Mouse (Mus musculus): ENCODE measurements around the gene Sirt5. TPM values are rescaled to one million over a fixed set of nuclear protein-coding genes. Genes with fewer than 3 reads are reported as not detected.

Gene Sirt5
- polyA plus RNA-seq, 1 experiment from 2014 or later: 33.2 TPM

DNA sequence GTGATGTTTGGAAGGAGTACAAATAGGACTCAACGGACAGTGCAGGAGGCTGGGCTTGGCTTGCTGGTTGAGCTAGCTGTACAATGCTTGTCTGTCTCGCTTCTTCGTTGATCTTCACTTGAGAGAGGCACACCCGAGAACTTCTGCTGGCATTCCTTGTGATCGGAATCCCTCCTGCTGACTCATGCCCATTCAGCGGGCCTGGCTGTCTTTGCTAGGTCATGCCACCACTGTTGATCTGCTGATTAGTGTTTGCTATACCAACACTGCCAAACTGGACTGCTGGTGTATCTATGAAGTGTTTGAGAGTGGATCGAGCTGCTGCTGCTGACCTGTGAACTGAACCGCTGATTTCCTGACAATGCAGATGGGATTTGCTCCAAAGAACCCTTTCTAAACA lies 15.9 kb upstream of the Sirt5 start:
- ATAC-seq (ENCODE audit: low FRiP score): no peak

DNA sequence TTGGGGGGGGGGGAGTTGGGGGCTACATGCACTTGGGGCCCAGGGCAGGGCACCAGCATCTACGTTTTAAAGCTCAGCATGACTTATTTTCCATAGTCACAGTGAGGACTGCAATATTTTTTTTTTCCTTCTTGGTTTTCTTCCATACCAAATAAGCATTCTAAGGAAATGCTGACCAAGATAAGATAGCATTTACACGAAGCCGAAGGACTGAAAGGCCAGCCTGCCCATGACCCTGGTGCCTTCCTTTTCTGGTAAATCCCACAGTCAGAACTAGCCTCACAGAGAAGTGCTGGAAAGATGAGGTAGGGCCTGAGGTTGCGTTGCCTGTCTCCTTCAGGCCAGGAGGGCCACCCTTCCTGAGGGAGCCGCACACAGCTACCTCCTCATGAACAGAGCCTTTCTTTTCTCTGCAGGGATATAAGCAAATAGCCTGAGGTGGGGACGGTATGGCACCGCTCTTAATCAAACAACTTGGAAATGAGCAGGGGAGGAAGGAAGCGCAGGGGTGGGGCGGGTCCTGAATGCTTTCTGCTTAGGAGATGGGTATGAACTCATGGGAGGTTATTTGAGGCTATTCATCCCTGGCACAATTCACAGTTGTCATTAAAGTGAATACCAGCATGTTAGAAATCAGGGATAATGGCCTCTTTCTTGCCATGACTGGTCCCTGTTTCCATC lies 14.7 kb upstream of the Sirt5 start:
- H3K9me3 ChIP-seq (replicated peaks): no peaks in the 10 kb centered on the region
- ATAC-seq (ENCODE audit: low FRiP score): no peak
- no peaks in the 10 kb centered on the region for H3K36me3 ChIP-seq
- no peak overlapping the region for H3K4me2 ChIP-seq
- WGBS: 86% methylated on average over 9 of the region's 9 CpGs
- H3K9ac ChIP-seq (replicated peaks): no peak overlapping the region
- no peaks in the 10 kb centered on the region for H3K27me3 ChIP-seq (replicated peaks)
- H3K27ac ChIP-seq (replicated peaks): no peak overlapping the region
- H3K4me3 ChIP-seq (replicated peaks): no peak overlapping the region
- 0 out of 2 replicates have a peak, but pooled peaks cover 6% of the 10 kb centered on the region for H3K4me1 ChIP-seq

More for the DNA sequence above, 15.9 kb upstream of the Sirt5 start:
- H3K9me3 ChIP-seq (replicated peaks): no peaks in the 10 kb centered on the region
- H3K27me3 ChIP-seq (replicated peaks): no peaks in the 10 kb centered on the region
- no peak overlapping the region for H3K27ac ChIP-seq (replicated peaks)
- H3K4me1 ChIP-seq: no peaks in the 10 kb centered on the region
- WGBS: 91% methylated on average over 8 of the region's 8 CpGs
- no peak overlapping the region for H3K4me3 ChIP-seq (replicated peaks)
- H3K9ac ChIP-seq (replicated peaks): no peak overlapping the region
- no peaks in the 10 kb centered on the region for H3K36me3 ChIP-seq
- no peak overlapping the region for H3K4me2 ChIP-seq

DNA sequence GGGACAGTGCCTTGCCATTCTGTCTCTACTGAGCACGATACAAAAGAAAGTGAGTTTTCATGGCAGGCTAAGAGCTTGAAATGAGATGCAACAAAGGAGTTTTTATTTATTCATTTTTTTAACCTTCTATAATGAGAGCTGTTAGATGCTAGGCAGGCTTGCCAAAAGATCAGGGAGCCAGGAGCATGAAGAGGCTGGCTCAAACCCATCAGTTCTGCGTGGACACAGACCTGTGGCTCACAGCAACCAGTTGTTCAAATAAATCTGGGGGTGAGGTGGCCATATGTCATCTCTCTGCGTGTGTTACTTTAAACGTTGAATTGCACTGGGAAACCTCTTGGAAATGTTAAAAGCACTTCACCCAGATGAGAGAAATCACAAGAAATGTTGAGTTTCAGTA lies 11.9 kb upstream of the Sirt5 start:
- 70% methylated on average over 4 of the region's 4 CpGs for WGBS
- H3K27ac ChIP-seq (replicated peaks): no peak overlapping the region
- H3K27me3 ChIP-seq (replicated peaks): no peaks in the 10 kb centered on the region
- ATAC-seq (ENCODE audit: low FRiP score): no peak
- 0 out of 2 replicates have a peak, but pooled peaks cover 6% of the 10 kb centered on the region for H3K4me1 ChIP-seq
- H3K36me3 ChIP-seq: no peaks in the 10 kb centered on the region
- H3K9ac ChIP-seq (replicated peaks): no peak overlapping the region
- no peak overlapping the region for H3K4me2 ChIP-seq
- H3K9me3 ChIP-seq (replicated peaks): no peaks in the 10 kb centered on the region
- H3K4me3 ChIP-seq (replicated peaks): no peak overlapping the region

DNA sequence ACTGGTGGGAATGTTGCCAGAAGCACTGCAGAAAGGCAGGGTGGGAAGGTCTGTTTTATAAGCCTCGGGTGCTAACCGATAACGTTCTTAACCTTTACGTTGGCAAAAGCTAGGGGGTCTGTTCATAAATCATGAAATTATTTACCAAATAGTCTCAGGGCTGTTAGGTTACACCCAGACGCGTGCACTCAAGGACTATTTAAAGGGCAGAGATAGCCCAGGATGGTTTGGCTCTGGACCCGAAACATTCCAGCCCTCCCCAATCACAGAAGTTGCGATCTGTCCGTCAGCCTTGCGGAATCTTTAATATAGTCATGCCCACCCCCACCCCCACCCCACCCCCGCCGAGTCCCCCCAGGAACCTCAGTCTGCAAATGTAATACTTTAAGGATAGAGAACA lies 10.9 kb upstream of the Sirt5 start:
- H3K4me3 ChIP-seq (replicated peaks): no peak overlapping the region
- WGBS: 79% methylated on average over 12 of the region's 12 CpGs
- no peak overlapping the region for H3K4me2 ChIP-seq
- ATAC-seq (ENCODE audit: low FRiP score): no peak
- H3K9ac ChIP-seq (replicated peaks): no peak overlapping the region
- H3K4me1 ChIP-seq: 0 out of 2 replicates have a peak, but pooled peaks cover 6% of the 10 kb centered on the region
- H3K27ac ChIP-seq (replicated peaks): no peak overlapping the region
- no peaks in the 10 kb centered on the region for H3K9me3 ChIP-seq (replicated peaks)
- H3K36me3 ChIP-seq: no peaks in the 10 kb centered on the region
- no peaks in the 10 kb centered on the region for H3K27me3 ChIP-seq (replicated peaks)

DNA sequence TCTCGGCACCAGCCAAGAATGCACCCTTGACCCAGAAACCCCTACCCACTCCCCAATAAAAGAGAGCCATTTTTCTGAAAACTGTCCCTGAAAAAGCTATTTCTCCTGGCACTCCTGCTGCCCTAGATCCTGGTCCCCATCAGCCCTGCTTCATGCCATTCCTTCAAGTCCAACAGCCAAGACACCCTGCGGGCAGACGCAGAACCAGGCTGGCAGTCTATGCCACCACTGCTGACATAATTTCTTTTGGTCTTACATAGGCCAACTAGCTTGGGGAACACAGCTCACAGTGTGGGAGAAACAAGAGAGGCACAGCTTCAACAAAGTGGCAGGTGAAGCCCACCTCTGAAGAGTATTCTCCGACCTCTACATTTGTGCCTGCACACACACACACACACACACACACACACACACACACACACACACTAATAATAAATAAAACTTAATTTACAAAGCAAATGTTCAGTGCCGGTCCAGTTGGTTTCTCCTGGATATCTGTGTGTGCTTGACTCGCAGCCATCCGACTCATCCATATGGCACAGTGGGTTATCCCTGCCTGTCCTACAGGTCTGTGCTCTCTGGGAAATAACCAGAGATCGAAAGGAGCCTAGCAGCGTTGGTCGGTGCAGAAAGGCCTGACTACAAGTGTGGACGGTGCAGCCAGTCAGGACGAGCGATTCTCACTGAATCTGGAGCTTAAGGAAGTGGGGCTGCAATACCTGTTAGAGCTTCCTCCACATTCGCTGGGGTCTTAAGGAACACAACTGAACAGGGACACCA lies 8.8 kb upstream of the Sirt5 start:
- no peak for ATAC-seq (ENCODE audit: low FRiP score)
- no peak overlapping the region for H3K4me3 ChIP-seq (replicated peaks)
- 87% methylated on average over 14 of the region's 14 CpGs for WGBS

DNA sequence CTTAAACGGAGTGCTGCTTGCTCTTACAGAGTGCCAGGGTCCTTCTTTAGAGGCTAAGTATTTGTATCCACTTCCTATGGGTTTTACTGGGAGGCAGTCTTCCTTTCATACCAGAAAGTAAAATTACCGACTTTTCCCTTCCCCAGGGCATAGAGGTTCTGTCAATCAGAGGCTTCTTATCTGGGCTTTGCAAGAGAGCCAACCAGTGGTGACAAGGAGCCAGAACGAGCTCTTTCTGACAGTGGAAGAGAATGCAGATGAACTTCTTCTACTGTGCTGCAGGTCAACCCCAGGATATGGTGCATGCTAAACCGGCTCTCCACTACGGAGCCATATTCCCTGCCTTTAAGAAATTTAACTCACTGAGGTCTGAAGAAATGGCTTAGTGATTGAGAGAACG lies 4.8 kb upstream of the Sirt5 start:
- Histone ChIP-seq H3K27me3 (replicated peaks) (no peaks in the 10 kb centered on the region), H3K9ac (replicated peaks) (no peak overlapping the region), H3K4me1 (peaks cover 5% of the 10 kb centered on the region; the same call in 1 of the 2 replicates), H3K27ac (replicated peaks) (no peak overlapping the region), H3K9me3 (replicated peaks) (no peaks in the 10 kb centered on the region), H3K36me3 (no peaks in the 10 kb centered on the region), H3K4me2 (no peak overlapping the region), H3K4me3 (replicated peaks) (no peak overlapping the region)
- ATAC-seq (ENCODE audit: low FRiP score): no peak
- 80% methylated on average over 6 of the region's 6 CpGs for whole genome bisulfite sequencing

More for the DNA sequence above, 8.8 kb upstream of the Sirt5 start:
- Histone ChIP-seq H3K9me3 (replicated peaks) (no peaks in the 10 kb centered on the region), H3K9ac (replicated peaks) (no peak overlapping the region), H3K36me3 (no peaks in the 10 kb centered on the region), H3K4me2 (no peak overlapping the region), H3K27ac (replicated peaks) (no peak overlapping the region), H3K4me1 (0 out of 2 replicates have a peak, but pooled peaks cover 6% of the 10 kb centered on the region), H3K27me3 (replicated peaks) (no peaks in the 10 kb centered on the region)

DNA sequence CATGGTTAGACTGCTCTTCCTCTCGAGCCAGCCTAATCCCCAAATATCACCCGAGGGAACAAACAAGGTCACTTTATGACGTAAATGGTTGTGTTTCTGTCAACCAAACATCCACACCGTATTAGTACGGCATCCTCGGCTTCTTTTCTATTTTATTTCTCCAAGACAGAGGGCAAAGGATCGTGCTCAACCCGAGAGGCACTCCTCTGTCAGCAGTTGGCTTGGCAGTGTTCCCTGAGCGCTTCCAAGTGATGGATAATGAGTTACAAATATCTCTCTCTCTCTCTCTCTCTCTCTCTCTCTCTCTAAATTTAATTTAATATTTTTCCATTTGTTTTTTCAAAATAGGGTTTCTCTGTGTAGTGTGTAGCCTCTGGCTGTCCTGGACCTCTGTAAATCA lies 2.9 kb upstream of the Sirt5 start:
- Histone ChIP-seq H3K36me3 (no peaks in the 10 kb centered on the region), H3K9me3 (replicated peaks) (no peaks in the 10 kb centered on the region), H3K27ac (replicated peaks) (no peak overlapping the region), H3K9ac (replicated peaks) (no peak overlapping the region), H3K4me2 (no peak overlapping the region), H3K4me1 (peaks cover 15% of the 10 kb centered on the region), H3K27me3 (replicated peaks) (no peaks in the 10 kb centered on the region), H3K4me3 (replicated peaks) (no peak overlapping the region)
- WGBS: 62% methylated on average over 9 of the region's 9 CpGs
- no peak for ATAC-seq (ENCODE audit: low FRiP score)

DNA sequence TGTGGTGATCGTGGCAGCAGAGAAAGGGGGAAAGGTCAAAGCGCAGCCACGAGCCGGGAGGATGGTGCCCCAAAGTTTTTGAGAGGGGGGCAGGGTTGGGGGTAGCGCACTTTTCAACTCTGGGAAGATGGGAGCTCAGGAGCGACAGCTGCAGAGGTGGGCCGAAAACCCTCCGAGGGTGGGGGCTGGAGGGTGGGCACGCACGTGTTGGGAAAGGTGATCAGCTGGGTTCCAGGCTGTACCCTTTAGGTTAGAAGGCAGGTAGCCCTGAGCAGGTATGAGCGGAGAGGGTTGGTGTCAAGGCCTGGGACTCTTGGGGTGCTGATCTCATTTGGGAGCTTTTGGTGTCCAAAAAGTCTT lies 509 bp downstream of the Sirt5 start:
- H3K9me3 ChIP-seq (replicated peaks): no peaks in the 10 kb centered on the region
- H3K36me3 ChIP-seq: peaks cover 4% of the 10 kb centered on the region
- peak overlapping the region; percentile 51 for H3K4me3 ChIP-seq (replicated peaks)
- H3K4me1 ChIP-seq: peaks cover 15% of the 10 kb centered on the region
- ATAC-seq (ENCODE audit: low FRiP score): peak; percentile 67
- H3K27me3 ChIP-seq (replicated peaks): no peaks in the 10 kb centered on the region
- H3K27ac ChIP-seq (replicated peaks): peak overlapping the region; percentile 76
- WGBS: 9% methylated on average over 11 of the region's 11 CpGs
- peak overlapping the region; percentile 71 for H3K9ac ChIP-seq (replicated peaks)
- H3K4me2 ChIP-seq: peak overlapping the region; percentile 85

DNA sequence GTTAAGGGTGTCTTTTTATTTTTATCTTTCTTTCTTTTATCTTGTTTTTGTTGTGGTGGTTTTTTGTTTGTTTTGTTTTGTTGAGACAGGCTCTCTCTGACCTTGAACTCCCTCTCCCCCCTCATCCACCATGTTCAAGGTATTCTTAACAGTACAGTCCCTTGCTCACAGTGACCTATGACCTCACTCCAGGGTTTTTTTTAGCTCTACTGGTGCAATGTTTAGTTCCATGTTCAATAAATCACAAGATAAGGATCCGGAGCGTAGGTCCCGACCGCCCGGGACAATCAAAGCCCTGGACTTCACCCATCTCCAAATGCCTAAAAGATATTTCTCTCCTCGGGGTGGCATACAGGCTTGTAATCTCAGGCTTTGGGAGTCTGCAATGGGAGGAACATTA lies 4.8 kb downstream of the Sirt5 start:
- 92% methylated on average over 6 of the region's 6 CpGs for WGBS

DNA sequence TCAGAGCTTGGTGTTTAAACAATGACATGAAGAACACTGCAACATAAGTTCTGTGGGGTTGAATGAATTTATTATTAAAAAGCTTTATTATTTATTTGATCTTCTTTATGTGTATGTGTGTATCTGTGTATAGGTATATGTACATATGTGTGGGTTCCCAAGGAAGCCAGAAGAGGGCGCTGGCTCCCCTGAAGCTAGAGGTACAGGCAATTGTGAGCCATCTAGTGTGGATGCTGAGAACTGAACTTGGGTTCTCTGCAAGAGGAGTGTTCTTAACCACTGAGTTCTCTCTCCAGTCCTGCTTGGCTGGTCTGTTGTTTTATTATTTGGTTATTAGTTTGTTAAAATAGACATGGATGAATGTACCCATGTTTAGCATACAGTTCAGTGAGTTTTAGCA lies 7.6 kb downstream of the Sirt5 start:
- H3K27me3 ChIP-seq (replicated peaks): no peaks in the 10 kb centered on the region
- H3K27ac ChIP-seq (replicated peaks): no peak overlapping the region
- ATAC-seq (ENCODE audit: low FRiP score): no peak
- 93% methylated on average over 1 of the region's 1 CpGs for WGBS
- H3K4me2 ChIP-seq: no peak overlapping the region
- no peak overlapping the region for H3K9ac ChIP-seq (replicated peaks)
- peaks cover 47% of the 10 kb centered on the region for H3K36me3 ChIP-seq
- no peaks in the 10 kb centered on the region for H3K4me1 ChIP-seq
- H3K4me3 ChIP-seq (replicated peaks): no peak overlapping the region
- H3K9me3 ChIP-seq (replicated peaks): no peaks in the 10 kb centered on the region

More for the DNA sequence above, 4.8 kb downstream of the Sirt5 start:
- Histone ChIP-seq H3K9me3 (replicated peaks) (no peaks in the 10 kb centered on the region), H3K4me2 (no peak overlapping the region), H3K36me3 (peaks cover 32% of the 10 kb centered on the region), H3K9ac (replicated peaks) (no peak overlapping the region), H3K27ac (replicated peaks) (no peak overlapping the region), H3K4me3 (replicated peaks) (no peak overlapping the region), H3K27me3 (replicated peaks) (no peaks in the 10 kb centered on the region), H3K4me1 (peaks cover 11% of the 10 kb centered on the region)
- no peak for ATAC-seq (ENCODE audit: low FRiP score)

DNA sequence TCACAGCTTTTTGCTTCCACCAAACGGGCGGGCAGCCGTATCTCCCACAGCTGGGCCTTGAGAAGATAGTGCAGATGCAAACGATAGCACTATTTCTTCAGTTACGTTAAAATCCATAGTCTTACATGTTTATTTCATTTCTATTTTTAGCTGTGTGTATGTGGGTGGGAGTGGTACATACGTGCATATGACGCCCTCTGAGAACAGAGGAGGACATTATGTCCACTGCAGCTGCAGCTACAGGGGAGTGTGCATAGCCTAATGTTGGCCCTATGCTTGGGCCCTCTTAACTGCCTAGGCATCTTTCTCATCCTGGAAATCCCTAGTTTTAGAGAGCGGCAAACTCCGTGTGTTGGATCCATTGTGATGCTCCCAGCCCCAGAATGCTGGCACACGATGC lies 8.9 kb downstream of the Sirt5 start:
- H3K9me3 ChIP-seq (replicated peaks): no peaks in the 10 kb centered on the region
- H3K4me2 ChIP-seq: no peak overlapping the region
- H3K27ac ChIP-seq (replicated peaks): no peak overlapping the region
- no peak for ATAC-seq (ENCODE audit: low FRiP score)
- H3K36me3 ChIP-seq: peaks cover 48% of the 10 kb centered on the region
- H3K4me1 ChIP-seq: no peaks in the 10 kb centered on the region
- H3K9ac ChIP-seq (replicated peaks): no peak overlapping the region
- H3K4me3 ChIP-seq (replicated peaks): no peak overlapping the region
- no peaks in the 10 kb centered on the region for H3K27me3 ChIP-seq (replicated peaks)
- 90% methylated on average over 10 of the region's 10 CpGs for WGBS

DNA sequence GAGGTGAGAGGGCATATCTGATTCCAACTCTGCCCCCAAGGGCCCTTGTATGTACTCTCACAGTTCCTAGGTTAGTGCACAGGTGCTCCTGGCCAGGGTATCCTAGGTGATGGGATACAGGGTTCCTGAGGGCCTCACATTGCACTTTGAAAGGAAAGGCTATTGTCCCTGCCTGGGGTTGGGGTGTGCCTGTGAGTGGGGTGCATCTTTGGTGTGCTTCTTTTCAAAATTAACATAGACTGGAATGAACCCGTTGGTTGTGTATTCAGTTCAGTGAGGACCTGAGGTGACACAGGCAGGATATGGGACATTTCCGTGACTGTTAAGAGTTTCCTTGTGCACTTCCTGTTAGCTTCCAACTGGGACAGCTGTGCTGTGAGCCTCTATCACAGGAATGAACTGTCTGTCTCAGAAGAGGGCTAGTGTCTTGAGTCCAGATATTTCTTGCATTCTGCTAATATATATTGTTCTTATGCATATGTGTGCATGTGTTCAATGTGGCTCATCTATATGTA lies 9.7 kb downstream of the Sirt5 start:
- H3K4me1 ChIP-seq: no peaks in the 10 kb centered on the region
- H3K27ac ChIP-seq (replicated peaks): no peak overlapping the region
- no peaks in the 10 kb centered on the region for H3K27me3 ChIP-seq (replicated peaks)
- peaks cover 48% of the 10 kb centered on the region for H3K36me3 ChIP-seq
- 76% methylated on average over 2 of the region's 2 CpGs for WGBS
- no peak overlapping the region for H3K4me2 ChIP-seq
- no peak for ATAC-seq (ENCODE audit: low FRiP score)
- no peaks in the 10 kb centered on the region for H3K9me3 ChIP-seq (replicated peaks)
- no peak overlapping the region for H3K9ac ChIP-seq (replicated peaks)
- no peak overlapping the region for H3K4me3 ChIP-seq (replicated peaks)
